Mouse (Mus musculus): Measurements from ENCODE around the gene Smg5. TPM values are rescaled to one million over a fixed set of nuclear protein-coding genes. Genes with fewer than 3 reads are reported as not detected.

The Smg5 gene
- polyA plus RNA-seq, 1 experiment from 2014 or later, result 84.8 TPM

GRCm38 (mm10) chr3:88331282-88331681 lies 4.8 kb upstream of the Smg5 start:
- Histone ChIP-seq H3K9me3 (no peaks in the 10 kb centered on the region), H3K27ac (replicated peaks) (no peak overlapping the region), H3K4me1 (peaks cover 29% of the 10 kb centered on the region), H3K27me3 (replicated peaks; ENCODE audit: low read depth, poor library complexity, severe bottlenecking) (no peaks in the 10 kb centered on the region), H3K4me3 (no peak overlapping the region), H3K36me3 (replicated peaks) (peaks cover 60% of the 10 kb centered on the region)
- WGBS, result 43% methylated on average over 2 of the region's 2 CpGs
- peak; percentile 49 for DNase-seq (ENCODE audit: low spot score)

- 49% methylated on average over 12 of the region's 12 CpGs for WGBS
- peaks cover 41% of the 10 kb centered on the region for H3K4me1 ChIP-seq
- no peaks in the 10 kb centered on the region for H3K9me3 ChIP-seq
- H3K36me3 ChIP-seq (replicated peaks), result peaks cover 49% of the 10 kb centered on the region
- peak; percentile 29 for DNase-seq (ENCODE audit: low spot score)
- H3K27me3 ChIP-seq (replicated peaks; ENCODE audit: low read depth, poor library complexity, severe bottlenecking), result no peaks in the 10 kb centered on the region
- H3K4me3 ChIP-seq, result peak overlapping the region; percentile 78; the same call in 1 of the 2 replicates
- H3K27ac ChIP-seq (replicated peaks), result peak overlapping the region; percentile 94
These were observed 1.9 kb upstream of the Smg5 start for GRCm38 (mm10) chr3:88334029-88334658.

- peak overlapping the region; percentile 94 for H3K27ac ChIP-seq (replicated peaks)
- no peak for DNase-seq (ENCODE audit: low spot score)
- H3K4me3 ChIP-seq, result peak overlapping the region; percentile 78
- H3K4me1 ChIP-seq, result peaks cover 41% of the 10 kb centered on the region
- H3K9me3 ChIP-seq, result no peaks in the 10 kb centered on the region
- H3K36me3 ChIP-seq (replicated peaks), result peaks cover 43% of the 10 kb centered on the region
- WGBS, result 42% methylated on average over 3 of the region's 3 CpGs
- no peaks in the 10 kb centered on the region for H3K27me3 ChIP-seq (replicated peaks; ENCODE audit: low read depth, poor library complexity, severe bottlenecking)
These were observed 1.1 kb upstream of the Smg5 start for GRCm38 (mm10) chr3:88334902-88335435.

GRCm38 (mm10) chr3:88335436-88336053 lies 515 bp upstream of the Smg5 start:
- peak overlapping the region; percentile 94 for H3K27ac ChIP-seq (replicated peaks)
- WGBS, result 2% methylated on average over 27 of the region's 27 CpGs
- no peaks in the 10 kb centered on the region for H3K9me3 ChIP-seq
- H3K36me3 ChIP-seq (replicated peaks), result peaks cover 39% of the 10 kb centered on the region
- H3K4me3 ChIP-seq, result peak overlapping the region; percentile 78
- no peaks in the 10 kb centered on the region for H3K27me3 ChIP-seq (replicated peaks; ENCODE audit: low read depth, poor library complexity, severe bottlenecking)
- H3K4me1 ChIP-seq, result peaks cover 41% of the 10 kb centered on the region
- DNase-seq (ENCODE audit: low spot score), result no peak

GRCm38 (mm10) chr3:88337367-88338020 lies 1.4 kb downstream of the Smg5 start:
- Histone ChIP-seq H3K27me3 (replicated peaks; ENCODE audit: low read depth, poor library complexity, severe bottlenecking) (no peaks in the 10 kb centered on the region), H3K36me3 (replicated peaks) (peaks cover 48% of the 10 kb centered on the region), H3K4me1 (peaks cover 41% of the 10 kb centered on the region), H3K9me3 (no peaks in the 10 kb centered on the region), H3K4me3 (peak overlapping the region; percentile 78), H3K27ac (replicated peaks) (no peak overlapping the region)
- DNase-seq (ENCODE audit: low spot score), result no peak
- WGBS, result 87% methylated on average over 11 of the region's 11 CpGs

GRCm38 (mm10) chr3:88338316-88338715 lies 2.3 kb downstream of the Smg5 start:
- Histone ChIP-seq H3K27ac (replicated peaks) (no peak overlapping the region), H3K4me3 (no peak overlapping the region), H3K36me3 (replicated peaks) (peaks cover 49% of the 10 kb centered on the region), H3K9me3 (no peaks in the 10 kb centered on the region), H3K27me3 (replicated peaks; ENCODE audit: low read depth, poor library complexity, severe bottlenecking) (no peaks in the 10 kb centered on the region), H3K4me1 (peaks cover 36% of the 10 kb centered on the region)
- DNase-seq (ENCODE audit: low spot score), result no peak
- WGBS, result 93% methylated on average over 7 of the region's 7 CpGs

GRCm38 (mm10) chr3:88339006-88339405 lies 2.9 kb downstream of the Smg5 start:
- 88% methylated on average over 3 of the region's 3 CpGs for WGBS
- H3K4me3 ChIP-seq, result no peak overlapping the region
- H3K9me3 ChIP-seq, result no peaks in the 10 kb centered on the region
- no peaks in the 10 kb centered on the region for H3K27me3 ChIP-seq (replicated peaks; ENCODE audit: low read depth, poor library complexity, severe bottlenecking)
- H3K27ac ChIP-seq (replicated peaks), result no peak overlapping the region
- H3K36me3 ChIP-seq (replicated peaks), result peaks cover 54% of the 10 kb centered on the region
- peaks cover 29% of the 10 kb centered on the region for H3K4me1 ChIP-seq
- DNase-seq (ENCODE audit: low spot score), result no peak

GRCm38 (mm10) chr3:88350732-88351131 lies 14.7 kb downstream of the Smg5 start:
- H3K4me3 ChIP-seq, result no peak overlapping the region
- H3K9me3 ChIP-seq, result no peaks in the 10 kb centered on the region
- no peak for DNase-seq (ENCODE audit: low spot score)
- 95% methylated on average over 13 of the region's 13 CpGs for WGBS
- no peaks in the 10 kb centered on the region for H3K27me3 ChIP-seq (replicated peaks; ENCODE audit: low read depth, poor library complexity, severe bottlenecking)
- H3K27ac ChIP-seq (replicated peaks), result no peak overlapping the region
- peaks cover 100% of the 10 kb centered on the region for H3K36me3 ChIP-seq (replicated peaks)
- H3K4me1 ChIP-seq, result no peaks in the 10 kb centered on the region

- H3K9me3 ChIP-seq, result no peaks in the 10 kb centered on the region
- H3K4me1 ChIP-seq, result no peaks in the 10 kb centered on the region
- no peak overlapping the region for H3K4me3 ChIP-seq
- 92% methylated on average over 9 of the region's 9 CpGs for WGBS
- DNase-seq (ENCODE audit: low spot score), result no peak
- H3K27me3 ChIP-seq (replicated peaks; ENCODE audit: low read depth, poor library complexity, severe bottlenecking), result no peaks in the 10 kb centered on the region
- H3K27ac ChIP-seq (replicated peaks), result no peak overlapping the region
- H3K36me3 ChIP-seq (replicated peaks), result peaks cover 100% of the 10 kb centered on the region
These were observed 16.8 kb downstream of the Smg5 start for GRCm38 (mm10) chr3:88352907-88353306.

GRCm38 (mm10) chr3:88354396-88355165 lies 18.5 kb downstream of the Smg5 start:
- Histone ChIP-seq H3K36me3 (replicated peaks) (peaks cover 100% of the 10 kb centered on the region), H3K4me3 (no peak overlapping the region), H3K27ac (replicated peaks) (no peak overlapping the region), H3K9me3 (no peaks in the 10 kb centered on the region), H3K4me1 (peaks cover 10% of the 10 kb centered on the region), H3K27me3 (replicated peaks; ENCODE audit: low read depth, poor library complexity, severe bottlenecking) (no peaks in the 10 kb centered on the region)
- WGBS, result 95% methylated on average over 8 of the region's 8 CpGs
- no peak for DNase-seq (ENCODE audit: low spot score)

GRCm38 (mm10) chr3:88359584-88359983 lies 23.5 kb downstream of the Smg5 start:
- Histone ChIP-seq H3K9me3 (no peaks in the 10 kb centered on the region), H3K4me1 (peaks cover 44% of the 10 kb centered on the region), H3K27ac (replicated peaks) (peak overlapping the region; percentile 36; the same call in 1 of the 2 replicates), H3K36me3 (replicated peaks) (peaks cover 91% of the 10 kb centered on the region), H3K27me3 (replicated peaks; ENCODE audit: low read depth, poor library complexity, severe bottlenecking) (peaks cover 13% of the 10 kb centered on the region), H3K4me3 (no peak overlapping the region)
- DNase-seq (ENCODE audit: low spot score), result no peak
- WGBS, result 68% methylated on average over 5 of the region's 5 CpGs

- H3K27ac ChIP-seq (replicated peaks), result peak overlapping the region; percentile 36; the same call in 1 of the 2 replicates
- no peak for DNase-seq (ENCODE audit: low spot score)
- peaks cover 17% of the 10 kb centered on the region for H3K27me3 ChIP-seq (replicated peaks; ENCODE audit: low read depth, poor library complexity, severe bottlenecking)
- 57% methylated on average over 3 of the region's 3 CpGs for WGBS
- H3K4me3 ChIP-seq, result no peak overlapping the region; the same call in 1 of the 2 replicates
- peaks cover 48% of the 10 kb centered on the region for H3K4me1 ChIP-seq
- peaks cover 87% of the 10 kb centered on the region for H3K36me3 ChIP-seq (replicated peaks)
- H3K9me3 ChIP-seq, result no peaks in the 10 kb centered on the region
These were observed 23.9 kb downstream of the Smg5 start for GRCm38 (mm10) chr3:88359989-88360388.

All from embryonic facial prominence, embryonic 10.5 days (tissue).